Mouse (Mus musculus) lung, adult 2 months (tissue): Measurements from ENCODE around the gene Enho.

Experiments
- CTCF ChIP-seq: fragments of 200-500 bp; IDR thresholded peaks from 2 replicates; pipeline ENCODE4 v1.5.1; 2011; ENCODE audit warnings: mild to moderate bottlenecking, low read length, control low read depth; ENCODE audit not compliant: insufficient read depth
- POLR2A ChIP-seq: fragments of 200-500 bp; IDR thresholded peaks from 2 replicates; pipeline ENCODE4 v1.6.1; 2011; ENCODE audit warnings: low read depth, mild to moderate bottlenecking, control low read depth, low read length, borderline replicate concordance; ENCODE audit errors: extremely low read depth

DNA sequence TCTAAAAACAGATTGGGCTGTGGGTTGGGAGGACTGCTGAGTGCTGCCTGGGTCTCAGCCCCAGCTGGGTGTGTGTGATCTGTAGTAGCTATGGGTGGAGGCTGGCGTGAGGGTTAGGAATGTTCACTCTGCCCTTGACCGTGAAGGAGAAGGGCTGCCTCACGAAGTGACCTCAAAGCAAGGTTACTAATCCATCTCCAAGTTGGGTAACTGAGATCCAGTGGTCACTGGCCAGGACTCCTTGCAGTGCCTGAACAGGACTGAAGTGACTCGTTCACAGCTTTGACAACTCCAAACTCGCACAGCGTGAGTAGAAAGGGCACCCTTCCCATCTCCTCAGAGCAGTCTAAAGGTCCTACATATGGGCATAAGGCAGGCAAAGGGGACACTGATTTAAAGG is 38.7 kb upstream of the Enho start:
- TF ChIP-seq POLR2A (no peak), CTCF (no peak)
